Mouse (Mus musculus): ENCODE data around the gene Pald1. TPM values are rescaled to one million over a fixed set of nuclear protein-coding genes. Genes with fewer than 3 reads are reported as not detected.

The Pald1 gene
- polyA plus RNA-seq, 1 experiment, result 28.6 TPM

DNA sequence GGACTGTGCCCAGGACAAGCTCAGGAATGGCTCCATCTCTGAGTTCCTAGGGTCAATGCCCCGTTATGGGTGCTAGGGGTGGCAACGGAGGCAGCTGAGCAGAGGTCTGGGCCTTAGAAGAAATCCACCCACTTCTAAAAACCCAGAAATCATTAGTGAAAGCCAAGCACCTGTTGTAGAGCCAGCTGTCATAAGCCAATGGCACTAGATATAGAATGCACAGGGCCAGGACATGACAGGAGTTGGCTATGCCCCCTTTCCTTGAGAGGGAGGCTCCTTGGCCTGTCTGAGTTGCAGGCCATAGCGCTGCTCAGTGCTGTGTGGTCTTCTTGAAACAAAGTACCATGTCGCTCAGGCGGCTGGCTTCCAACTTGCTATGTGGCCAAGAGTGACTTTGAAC lies 17.1 kb upstream of the Pald1 start:
- no peak for DNase-seq (ENCODE audit: low read depth)
- no peak for TF ChIP-seq CTCF (IDR thresholded peaks at IDR 0.05; ENCODE audit: borderline replicate concordance, extremely low read depth, insufficient read depth, insufficient read length)
- TF ChIP-seq POLR2A (IDR thresholded peaks at IDR 0.05; ENCODE audit: borderline replicate concordance, extremely low read depth, insufficient read depth, insufficient read length, poor library complexity, severe bottlenecking), result no peak

- TF ChIP-seq CTCF (IDR thresholded peaks at IDR 0.05; ENCODE audit: borderline replicate concordance, extremely low read depth, insufficient read depth, insufficient read length) (peak; percentile 94), POLR2A (IDR thresholded peaks at IDR 0.05; ENCODE audit: borderline replicate concordance, extremely low read depth, insufficient read depth, insufficient read length, poor library complexity, severe bottlenecking) (no peak)
- DNase-seq (ENCODE audit: low read depth), result peak; percentile 91
Observed at GRCm38 (mm10) chr10:61399156-61399734, 15.9 kb upstream of the Pald1 start.

DNA sequence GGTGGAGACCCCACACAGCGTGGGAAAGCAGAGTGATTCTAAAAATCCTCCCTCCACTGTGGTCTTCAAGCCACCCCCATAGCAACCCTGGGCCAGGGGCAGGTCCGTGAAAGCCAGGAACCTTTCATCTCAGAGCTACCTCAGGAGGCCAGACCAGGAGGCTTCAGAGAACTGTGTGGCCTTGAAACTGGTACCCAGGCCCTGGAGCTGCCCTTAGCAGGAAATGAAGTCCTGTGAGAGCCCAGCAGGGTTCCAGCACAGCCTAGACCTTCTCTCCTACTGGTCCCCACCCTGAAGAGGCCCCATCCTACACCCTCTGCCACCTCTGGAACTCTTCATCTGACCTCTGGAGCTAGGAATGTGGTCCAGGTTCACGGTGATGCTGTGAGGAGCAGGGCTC lies 14.8 kb upstream of the Pald1 start:
- no peak for DNase-seq (ENCODE audit: low read depth)
- TF ChIP-seq POLR2A (IDR thresholded peaks at IDR 0.05; ENCODE audit: borderline replicate concordance, extremely low read depth, insufficient read depth, insufficient read length, poor library complexity, severe bottlenecking), result no peak
- TF ChIP-seq CTCF (IDR thresholded peaks at IDR 0.05; ENCODE audit: borderline replicate concordance, extremely low read depth, insufficient read depth, insufficient read length), result no peak

DNA sequence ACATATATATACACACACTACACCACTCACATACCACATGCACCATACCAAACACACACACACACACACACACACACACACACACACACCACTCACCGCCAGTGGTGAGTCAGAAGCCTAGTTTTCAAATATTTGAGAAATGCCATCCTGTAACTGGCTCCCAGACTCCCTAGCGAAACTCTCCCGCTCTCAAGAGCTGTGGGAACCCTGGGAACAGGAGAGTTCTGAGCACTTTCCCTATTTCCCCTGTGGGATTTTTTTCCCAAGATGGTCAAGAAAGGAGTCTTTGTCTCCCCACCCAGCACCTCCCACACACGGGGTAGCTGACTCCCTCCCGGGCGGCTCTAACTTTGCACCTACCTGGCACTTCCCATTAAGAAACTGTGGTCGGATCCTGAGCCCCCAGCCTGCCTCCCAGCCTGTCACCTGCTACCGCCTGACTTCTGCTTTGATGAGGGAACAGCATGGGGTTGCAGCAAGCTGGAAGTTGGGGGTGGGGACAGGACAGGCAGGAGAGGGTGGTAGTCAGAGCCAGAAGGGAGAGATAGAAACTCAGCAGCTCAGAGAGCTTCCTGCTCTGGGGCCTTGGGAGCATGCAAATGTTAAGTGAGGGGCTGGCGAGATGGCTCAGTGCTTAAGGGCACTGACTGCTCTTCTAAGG lies 11.3 kb upstream of the Pald1 start:
- no peak for DNase-seq (ENCODE audit: low read depth)
- no peak for TF ChIP-seq CTCF (IDR thresholded peaks at IDR 0.05; ENCODE audit: borderline replicate concordance, extremely low read depth, insufficient read depth, insufficient read length)
- TF ChIP-seq POLR2A (IDR thresholded peaks at IDR 0.05; ENCODE audit: borderline replicate concordance, extremely low read depth, insufficient read depth, insufficient read length, poor library complexity, severe bottlenecking), result no peak

DNA sequence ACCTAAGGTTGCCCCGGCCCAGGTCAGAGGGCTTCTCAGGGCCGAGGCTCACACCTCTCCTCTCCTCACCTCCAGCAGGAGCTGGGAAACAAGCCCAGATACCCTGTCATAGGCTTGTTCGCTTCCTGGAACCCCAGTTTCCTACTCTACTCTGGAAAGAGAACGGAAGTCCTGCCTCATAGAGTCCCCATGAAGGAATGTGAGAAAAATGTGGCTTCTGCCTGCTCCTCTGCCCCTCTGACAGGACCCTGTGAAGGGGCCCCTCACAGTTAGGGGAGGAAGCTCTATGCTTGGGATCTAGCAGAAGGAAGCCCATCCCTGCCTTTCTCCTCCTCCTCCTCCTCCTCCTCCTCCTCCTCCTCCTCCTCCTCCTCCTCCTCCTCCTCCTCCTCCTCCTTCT lies 9.3 kb upstream of the Pald1 start:
- TF ChIP-seq POLR2A (IDR thresholded peaks at IDR 0.05; ENCODE audit: borderline replicate concordance, extremely low read depth, insufficient read depth, insufficient read length, poor library complexity, severe bottlenecking), result no peak
- TF ChIP-seq CTCF (IDR thresholded peaks at IDR 0.05; ENCODE audit: borderline replicate concordance, extremely low read depth, insufficient read depth, insufficient read length), result no peak
- DNase-seq (ENCODE audit: low read depth), result no peak

GRCm38 (mm10) chr10:61390148-61390547 lies 6.8 kb upstream of the Pald1 start:
- DNase-seq (ENCODE audit: low read depth), result no peak

GRCm38 (mm10) chr10:61389020-61389419 lies 5.7 kb upstream of the Pald1 start:
- peak; percentile 52 for DNase-seq (ENCODE audit: low read depth)
- no peak for TF ChIP-seq CTCF (IDR thresholded peaks at IDR 0.05; ENCODE audit: borderline replicate concordance, extremely low read depth, insufficient read depth, insufficient read length)
- TF ChIP-seq POLR2A (IDR thresholded peaks at IDR 0.05; ENCODE audit: borderline replicate concordance, extremely low read depth, insufficient read depth, insufficient read length, poor library complexity, severe bottlenecking), result no peak

More at GRCm38 (mm10) chr10:61390148-61390547, 6.8 kb upstream of the Pald1 start:
- TF ChIP-seq CTCF (IDR thresholded peaks at IDR 0.05; ENCODE audit: borderline replicate concordance, extremely low read depth, insufficient read depth, insufficient read length) (no peak), POLR2A (IDR thresholded peaks at IDR 0.05; ENCODE audit: borderline replicate concordance, extremely low read depth, insufficient read depth, insufficient read length, poor library complexity, severe bottlenecking) (no peak)

- DNase-seq (ENCODE audit: low read depth), result no peak
- TF ChIP-seq POLR2A (IDR thresholded peaks at IDR 0.05; ENCODE audit: borderline replicate concordance, extremely low read depth, insufficient read depth, insufficient read length, poor library complexity, severe bottlenecking) (no peak), CTCF (IDR thresholded peaks at IDR 0.05; ENCODE audit: borderline replicate concordance, extremely low read depth, insufficient read depth, insufficient read length) (no peak)
Observed at GRCm38 (mm10) chr10:61386284-61386683, 3.0 kb upstream of the Pald1 start.

DNA sequence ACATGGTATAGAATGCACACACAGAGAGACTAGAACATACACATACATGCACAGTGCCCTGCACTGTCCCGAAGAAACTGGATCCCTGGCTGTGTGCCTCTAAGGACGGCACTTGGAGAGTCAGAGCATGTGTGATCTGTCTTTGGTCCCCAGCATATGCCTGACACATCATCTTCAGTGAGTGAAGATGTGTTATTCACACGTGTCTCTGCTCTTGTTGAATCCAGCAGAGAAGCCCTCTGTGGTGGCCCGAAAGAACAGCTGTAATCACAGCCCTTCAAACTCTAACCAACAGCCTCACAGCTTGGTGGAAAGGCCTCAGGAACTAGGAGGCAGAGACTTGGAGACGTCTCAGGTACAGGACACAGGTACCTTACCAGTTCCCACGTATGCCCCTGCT lies 1.8 kb upstream of the Pald1 start:
- DNase-seq (ENCODE audit: low read depth), result no peak
- TF ChIP-seq POLR2A (IDR thresholded peaks at IDR 0.05; ENCODE audit: borderline replicate concordance, extremely low read depth, insufficient read depth, insufficient read length, poor library complexity, severe bottlenecking), result no peak
- no peak for TF ChIP-seq CTCF (IDR thresholded peaks at IDR 0.05; ENCODE audit: borderline replicate concordance, extremely low read depth, insufficient read depth, insufficient read length)

DNA sequence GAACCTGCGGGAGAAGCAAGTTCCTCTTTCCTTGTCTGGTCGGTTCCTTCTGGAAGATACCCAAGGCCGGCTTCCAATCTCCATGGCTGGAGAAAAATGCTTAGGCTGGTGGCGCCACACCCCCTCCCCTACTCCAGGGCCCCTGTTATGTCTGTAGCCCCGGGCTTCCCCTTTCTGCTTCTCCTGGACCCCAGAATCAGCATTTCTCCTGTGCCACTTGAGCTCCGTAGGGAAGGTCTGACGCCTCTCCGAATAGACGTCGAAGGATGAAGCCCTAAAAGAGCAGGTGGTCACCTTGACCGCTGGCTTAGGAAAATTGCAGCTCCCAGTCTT lies 351 bp upstream of the Pald1 start:
- DNase-seq (ENCODE audit: low read depth), result no peak
- no peak for TF ChIP-seq CTCF (IDR thresholded peaks at IDR 0.05; ENCODE audit: borderline replicate concordance, extremely low read depth, insufficient read depth, insufficient read length)
- no peak for TF ChIP-seq POLR2A (IDR thresholded peaks at IDR 0.05; ENCODE audit: borderline replicate concordance, extremely low read depth, insufficient read depth, insufficient read length, poor library complexity, severe bottlenecking)

DNA sequence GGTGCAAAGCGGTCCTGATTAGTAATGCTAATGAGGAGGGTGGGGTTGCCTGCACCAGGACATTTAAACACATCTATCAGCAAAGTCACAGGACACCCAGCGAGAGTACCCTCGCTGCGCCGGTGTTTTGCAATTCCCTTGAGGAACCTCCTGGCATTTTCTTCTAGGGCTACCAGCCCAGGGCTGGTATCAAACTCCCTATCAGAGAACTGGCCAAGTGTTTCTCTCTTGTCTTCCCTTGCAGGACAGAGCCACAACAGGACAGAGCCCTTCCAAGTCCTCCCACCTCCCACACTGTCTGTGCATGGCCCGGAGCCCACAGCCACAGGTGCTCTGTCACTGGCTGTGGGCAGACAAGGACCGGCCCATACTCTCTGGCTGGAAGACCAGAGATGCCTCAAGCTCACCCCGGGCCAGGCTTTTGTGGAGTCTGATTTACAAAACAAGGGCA lies 1.0 kb downstream of the Pald1 start:
- no peak for DNase-seq (ENCODE audit: low read depth)
- TF ChIP-seq POLR2A (IDR thresholded peaks at IDR 0.05; ENCODE audit: borderline replicate concordance, extremely low read depth, insufficient read depth, insufficient read length, poor library complexity, severe bottlenecking), result no peak
- TF ChIP-seq CTCF (IDR thresholded peaks at IDR 0.05; ENCODE audit: borderline replicate concordance, extremely low read depth, insufficient read depth, insufficient read length), result no peak

- no peak for DNase-seq (ENCODE audit: low read depth)
- TF ChIP-seq POLR2A (IDR thresholded peaks at IDR 0.05; ENCODE audit: borderline replicate concordance, extremely low read depth, insufficient read depth, insufficient read length, poor library complexity, severe bottlenecking) (no peak), CTCF (IDR thresholded peaks at IDR 0.05; ENCODE audit: borderline replicate concordance, extremely low read depth, insufficient read depth, insufficient read length) (no peak)
Observed at GRCm38 (mm10) chr10:61381823-61382222, 1.5 kb downstream of the Pald1 start.

Measured in brain, embryonic 14.5 days (tissue).